In the genomic region with DNA sequence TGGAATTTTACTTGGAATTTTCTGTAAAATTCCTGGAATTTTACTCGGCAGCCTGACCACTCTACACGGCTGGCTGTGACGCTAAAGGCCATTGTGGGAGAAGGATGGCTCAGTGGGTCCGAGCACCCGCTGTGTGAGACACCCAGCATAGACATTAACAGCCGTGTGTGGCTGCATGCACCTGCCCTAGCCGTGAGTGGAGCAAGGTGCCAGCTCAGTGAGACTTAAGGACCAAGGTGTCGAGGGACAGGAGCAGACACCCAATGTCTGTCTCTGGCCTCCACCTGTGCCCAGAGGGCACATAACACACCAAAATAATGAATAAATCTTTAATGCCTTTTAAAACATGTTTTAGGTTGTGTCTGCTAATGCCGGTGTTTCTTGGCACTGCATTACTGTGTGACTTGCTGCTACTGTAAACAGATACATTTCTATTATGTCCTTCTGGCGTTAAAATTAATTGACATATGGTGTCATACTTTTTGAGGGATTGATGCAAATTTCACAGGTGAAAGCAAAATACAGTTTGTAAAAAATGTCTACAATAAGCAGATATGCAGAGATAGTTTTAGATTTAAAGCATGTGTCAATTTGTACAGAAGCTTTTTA, we compare ENCODE assay signal across 18 mouse cellular contexts.
"Had no signal": no experiment of that assay in that cellular context is flagged by ENCODE, and none has a peak within 500 bp of the region (broad histone marks: within the 10 kb centered on the region; RNA-seq: fewer than 3 reads in every experiment).

No protein-coding gene starts in this region.

- ATAC-seq: liver, embryonic 12.5 days; midbrain, embryonic 15.5 days had no signal

- H3K27ac ChIP-seq: kidney, embryonic 15.5 days; layer of hippocampus, adult 2 months; limb, embryonic 10.5 days; limb, embryonic 13.5 days; liver, embryonic 12.5 days; liver, embryonic 15.5 days; lung, embryonic 15.5 days; midbrain, embryonic 12.5 days; midbrain, embryonic 15.5 days; neural tube, embryonic 13.5 days had no signal

- H3K9me3 ChIP-seq: kidney, embryonic 15.5 days; limb, embryonic 10.5 days; limb, embryonic 13.5 days; liver, embryonic 12.5 days; liver, embryonic 15.5 days; lung, embryonic 15.5 days; midbrain, embryonic 12.5 days; midbrain, embryonic 15.5 days; neural tube, embryonic 13.5 days had no signal

- H3K9ac ChIP-seq: kidney, embryonic 15.5 days; limb, embryonic 13.5 days; liver, embryonic 12.5 days; liver, embryonic 15.5 days; lung, embryonic 15.5 days; midbrain, embryonic 12.5 days; midbrain, embryonic 15.5 days; neural tube, embryonic 13.5 days had no signal

- DNase-seq: kidney, postnatal 14 days; layer of hippocampus, adult 9-11 months; liver; lung, adult 18-20 months; lung, postnatal 14 days; lung, postnatal 4 days; thymus, adult 18-20 months; thymus, postnatal 36 days had no signal

- H3K4me2 ChIP-seq: kidney, embryonic 15.5 days; limb, embryonic 13.5 days; liver, embryonic 12.5 days; liver, embryonic 15.5 days; lung, embryonic 15.5 days; midbrain, embryonic 12.5 days; midbrain, embryonic 15.5 days; neural tube, embryonic 13.5 days had no signal

- H3K27me3 ChIP-seq: kidney, embryonic 15.5 days; limb, embryonic 13.5 days; liver, embryonic 12.5 days; liver, embryonic 15.5 days; lung, embryonic 15.5 days; midbrain, embryonic 12.5 days; midbrain, embryonic 15.5 days; neural tube, embryonic 13.5 days had no signal

- H3K4me1 ChIP-seq: kidney, embryonic 15.5 days; limb, embryonic 10.5 days; limb, embryonic 13.5 days; liver, embryonic 12.5 days; liver, embryonic 15.5 days; lung, embryonic 15.5 days; midbrain, embryonic 15.5 days had no signal

- H3K4me3 ChIP-seq: kidney, embryonic 15.5 days; layer of hippocampus, adult 2 months; limb, embryonic 10.5 days; limb, embryonic 13.5 days; liver, embryonic 12.5 days; liver, embryonic 15.5 days; lung, embryonic 15.5 days; midbrain, embryonic 12.5 days; midbrain, embryonic 15.5 days; neural tube, embryonic 13.5 days had no signal
